Mouse (Mus musculus) hindbrain, embryonic 14.5 days (tissue): ENCODE results near the gene Mrnip. TPM values are rescaled to one million over a fixed set of nuclear protein-coding genes. Genes with fewer than 3 reads are reported as not detected.

Experiments used
- ATAC-seq: fragments of 200-750 bp; cut with Nextera tagmentation; 2 replicates; pipeline ENCODE4 v1.8.0; 2017; ENCODE audit warnings: moderate number of reproducible peaks, mild to moderate bottlenecking, moderate TSS enrichment, moderate library complexity; ENCODE audit not compliant: low FRiP score
- DNase-seq: peaks from one replicate; pipeline ENCODE4 v3.0.0-alpha.2; 2015; ENCODE audit warnings: low spot score
- H3K27ac ChIP-seq: fragments of 300-500 bp; sonication (generic); 2 replicates; pipeline ENCODE4 v1.5.1; 2014; ENCODE audit warnings: mild to moderate bottlenecking, moderate library complexity
- H3K27me3 ChIP-seq: fragments of 300-500 bp; sonication (generic); 2 replicates; pipeline ENCODE4 v1.6.1; 2014; ENCODE audit warnings: mild to moderate bottlenecking, low read length, mixed read lengths; ENCODE audit not compliant: control insufficient read depth, insufficient read depth
- H3K36me3 ChIP-seq: fragments of 300-500 bp; sonication (generic); replicated peaks from 2 replicates; pipeline ENCODE4 v1.6.1; 2014; ENCODE audit not compliant: control insufficient read depth, insufficient read depth
- H3K4me1 ChIP-seq: fragments of 300-500 bp; sonication (generic); replicated peaks from 2 replicates; pipeline ENCODE4 v1.6.1; 2014; ENCODE audit warnings: antibody characterized with exemption, low read length, mixed read lengths; ENCODE audit not compliant: control insufficient read depth, insufficient read depth
- H3K4me2 ChIP-seq: fragments of 300-500 bp; sonication (generic); replicated peaks from 2 replicates; pipeline ENCODE4 v1.6.1; 2014; ENCODE audit warnings: mild to moderate bottlenecking, moderate library complexity
- H3K4me3 ChIP-seq: fragments of 300-500 bp; sonication (generic); replicated peaks from 2 replicates; pipeline ENCODE4 v1.5.1; 2014; ENCODE audit warnings: mild to moderate bottlenecking, low read length
- H3K9ac ChIP-seq: fragments of 300-500 bp; sonication (generic); 2 replicates; pipeline ENCODE4 v1.6.1; 2014
- H3K9me3 ChIP-seq: fragments of 300-500 bp; sonication (generic); 2 replicates; pipeline ENCODE4 v1.6.1; 2016; ENCODE audit warnings: low read length; ENCODE audit not compliant: control insufficient read depth
- WGBS: fragments of 180-500 bp; shearing (Covaris S2); extraction: QIAGEN DNeasy Blood & Tissue Kit; methylation state at CpG from one replicate; pipeline ENCODE4 v1.1.7; 2014; 5-methylcytosine and 5-hydroxymethylcytosine counted together
- polyA plus RNA-seq: library from polyadenylated mRNA; unstranded; fragments of >200 nt; fragmentation: Nextera tagmentation; extraction: Ambion mirVana; gene quantifications from 2 replicates; pipeline ENCODE4 v1.2.1, GENCODE M21; 2014

The Mrnip gene
- polyA plus RNA-seq, 1 experiment from 2014 or later, result 37.7 TPM

GRCm38 (mm10) chr11:50194793-50195192, 20.5 kb downstream of the Mrnip start:
- Histone ChIP-seq H3K27ac (no peak overlapping the region), H3K4me1 (no peaks in the 10 kb centered on the region), H3K9ac (no peak overlapping the region), H3K27me3 (no peaks in the 10 kb centered on the region), H3K4me3 (no peak overlapping the region), H3K36me3 (peaks cover 57% of the 10 kb centered on the region), H3K4me2 (no peak overlapping the region), H3K9me3 (no peaks in the 10 kb centered on the region)
- ATAC-seq, result no peak
- WGBS, result 89% methylated on average over 4 of the region's 4 CpGs
- no peak for DNase-seq

DNA sequence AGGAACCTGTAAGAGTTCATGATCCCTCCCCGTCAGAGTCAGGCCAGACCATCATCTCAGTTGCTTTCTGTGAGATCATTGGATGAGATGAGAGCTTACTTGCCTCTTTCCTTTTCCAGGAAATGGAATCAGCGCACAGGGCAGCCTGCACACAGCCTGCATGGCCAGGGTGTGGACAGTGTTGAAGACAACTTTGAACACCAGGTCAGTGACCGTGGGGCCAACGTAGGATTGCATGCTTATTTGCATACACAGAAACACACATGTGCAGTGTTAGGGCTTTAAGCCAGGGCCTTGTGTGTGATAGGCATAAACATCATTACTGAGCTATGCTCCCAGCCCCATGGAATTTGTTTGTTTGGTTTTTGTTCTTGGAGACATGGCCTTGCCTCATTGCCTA, 23.3 kb downstream of the Mrnip start:
- peaks cover 82% of the 10 kb centered on the region for H3K36me3 ChIP-seq
- no peak overlapping the region for H3K4me3 ChIP-seq
- DNase-seq (no peak), ATAC-seq (no peak)
- H3K4me1 ChIP-seq, result no peaks in the 10 kb centered on the region
- no peaks in the 10 kb centered on the region for H3K9me3 ChIP-seq
- H3K27ac ChIP-seq, result no peak overlapping the region
- H3K4me2 ChIP-seq, result no peak overlapping the region
- H3K9ac ChIP-seq, result no peak overlapping the region
- no peaks in the 10 kb centered on the region for H3K27me3 ChIP-seq
- WGBS, result 88% methylated on average over 4 of the region's 4 CpGs

GRCm38 (mm10) chr11:50198219-50198846, 24.1 kb downstream of the Mrnip start:
- Histone ChIP-seq H3K9me3 (no peaks in the 10 kb centered on the region), H3K9ac (no peak overlapping the region), H3K27me3 (no peaks in the 10 kb centered on the region), H3K4me1 (no peaks in the 10 kb centered on the region), H3K4me2 (no peak overlapping the region), H3K36me3 (peaks cover 84% of the 10 kb centered on the region), H3K4me3 (no peak overlapping the region), H3K27ac (no peak overlapping the region)
- WGBS, result 93% methylated on average over 3 of the region's 5 CpGs
- DNase-seq, result no peak
- no peak for ATAC-seq

DNA sequence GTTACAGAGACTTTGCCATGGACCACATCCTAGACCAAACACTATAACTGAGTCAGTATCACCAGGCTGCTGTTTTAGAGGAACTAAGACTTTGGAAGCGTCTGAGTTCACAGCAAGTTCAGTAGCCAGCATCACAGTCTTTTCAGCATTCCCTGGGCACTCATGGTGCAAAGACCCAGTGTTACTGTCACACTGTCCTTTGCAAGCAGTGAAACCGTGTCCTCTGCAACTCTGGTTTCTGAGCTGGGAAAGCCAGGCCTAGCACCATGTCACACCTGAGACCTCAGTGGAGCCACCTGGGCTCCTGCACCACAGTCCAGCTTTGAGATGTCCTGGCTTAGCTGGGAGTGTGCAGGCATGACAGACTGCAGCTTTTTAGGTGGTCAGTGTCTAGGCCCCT, 24.7 kb downstream of the Mrnip start:
- H3K4me3 ChIP-seq, result no peak overlapping the region
- WGBS, result 95% methylated on average over 2 of the region's 2 CpGs
- ATAC-seq (no peak), DNase-seq (no peak)
- no peaks in the 10 kb centered on the region for H3K9me3 ChIP-seq
- H3K4me1 ChIP-seq, result no peaks in the 10 kb centered on the region
- H3K27me3 ChIP-seq, result no peaks in the 10 kb centered on the region
- H3K36me3 ChIP-seq, result peaks cover 84% of the 10 kb centered on the region
- H3K4me2 ChIP-seq, result no peak overlapping the region
- H3K9ac ChIP-seq, result no peak overlapping the region
- no peak overlapping the region for H3K27ac ChIP-seq

- DNase-seq (no peak), ATAC-seq (no peak)
- Histone ChIP-seq H3K36me3 (peaks cover 100% of the 10 kb centered on the region), H3K9ac (no peak overlapping the region), H3K9me3 (no peaks in the 10 kb centered on the region), H3K4me1 (no peaks in the 10 kb centered on the region), H3K4me3 (no peak overlapping the region), H3K27me3 (no peaks in the 10 kb centered on the region), H3K27ac (no peak overlapping the region), H3K4me2 (no peak overlapping the region)
- WGBS, result 79% methylated on average over 8 of the region's 8 CpGs
These were observed 26.4 kb downstream of the Mrnip start for GRCm38 (mm10) chr11:50200613-50201012.

DNA sequence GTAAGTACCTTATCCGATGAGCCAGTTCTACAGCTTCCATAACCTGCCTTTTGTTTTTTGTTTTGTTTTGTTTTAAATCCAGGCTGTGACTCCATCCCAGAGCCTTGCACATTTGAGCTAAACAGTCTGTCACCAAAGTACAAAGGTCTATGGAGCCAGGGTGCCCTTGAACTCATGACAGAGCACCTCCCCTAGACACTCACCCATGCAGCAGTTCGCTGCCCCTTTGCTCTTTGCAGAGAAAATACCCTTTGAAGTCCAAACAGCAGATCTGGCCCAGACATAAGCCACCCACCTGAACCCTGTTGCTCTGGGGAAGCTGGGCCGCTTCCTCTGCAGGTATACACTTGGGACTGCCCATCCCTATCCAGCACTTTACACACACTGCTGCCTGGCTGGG, 27.3 kb downstream of the Mrnip start:
- ATAC-seq, result no peak
- Histone ChIP-seq H3K27me3 (no peaks in the 10 kb centered on the region), H3K27ac (no peak overlapping the region), H3K9ac (no peak overlapping the region), H3K9me3 (no peaks in the 10 kb centered on the region), H3K36me3 (peaks cover 100% of the 10 kb centered on the region), H3K4me1 (no peaks in the 10 kb centered on the region), H3K4me3 (no peak overlapping the region), H3K4me2 (no peak overlapping the region)
- 90% methylated on average over 3 of the region's 3 CpGs for WGBS
- no peak for DNase-seq

DNA sequence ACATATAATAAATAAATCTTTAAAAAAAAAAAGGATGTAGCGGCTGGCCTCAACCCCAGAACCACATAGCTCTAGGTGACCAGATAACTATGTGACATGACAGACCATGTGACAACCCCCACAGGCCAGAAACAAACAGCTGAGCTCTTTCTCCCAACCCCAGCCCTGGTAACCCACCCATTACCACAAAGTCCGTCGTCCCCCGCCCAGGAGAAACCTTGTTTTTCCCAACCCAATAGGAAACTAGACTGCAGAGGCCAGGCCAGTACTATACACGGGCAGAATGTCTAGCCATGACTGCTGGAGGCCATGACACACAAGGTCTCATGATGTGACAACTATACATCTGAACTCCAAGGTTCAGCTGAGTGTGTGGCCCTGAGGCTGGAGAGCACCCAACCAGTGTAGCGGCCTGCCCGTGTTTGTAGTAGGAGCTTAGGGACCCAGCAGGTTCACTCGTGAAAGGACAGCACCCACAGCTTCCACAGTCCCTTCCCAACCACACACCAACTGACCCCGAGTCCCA, 29.1 kb downstream of the Mrnip start:
- DNase-seq, result no peak
- H3K4me1 ChIP-seq, result 0 out of 2 replicates have a peak, but pooled peaks cover 3% of the 10 kb centered on the region
- H3K9ac ChIP-seq, result no peak overlapping the region
- no peak overlapping the region for H3K27ac ChIP-seq
- no peaks in the 10 kb centered on the region for H3K27me3 ChIP-seq
- no peak overlapping the region for H3K4me3 ChIP-seq
- WGBS, result 95% methylated on average over 9 of the region's 9 CpGs
- no peak overlapping the region for H3K4me2 ChIP-seq
- peaks cover 93% of the 10 kb centered on the region for H3K36me3 ChIP-seq
- no peaks in the 10 kb centered on the region for H3K9me3 ChIP-seq
- ATAC-seq, result no peak

- no peaks in the 10 kb centered on the region for H3K9me3 ChIP-seq
- ATAC-seq (no peak), DNase-seq (no peak)
- H3K27ac ChIP-seq, result no peak overlapping the region
- no peak overlapping the region for H3K4me2 ChIP-seq
- no peak overlapping the region for H3K4me3 ChIP-seq
- H3K9ac ChIP-seq, result no peak overlapping the region
- peaks cover 72% of the 10 kb centered on the region for H3K36me3 ChIP-seq
- WGBS, result 94% methylated on average over 3 of the region's 3 CpGs
- H3K27me3 ChIP-seq, result no peaks in the 10 kb centered on the region
- H3K4me1 ChIP-seq, result peaks cover 13% of the 10 kb centered on the region
These were observed 31.2 kb downstream of the Mrnip start for GRCm38 (mm10) chr11:50205434-50205833.

- Histone ChIP-seq H3K36me3 (peaks cover 66% of the 10 kb centered on the region), H3K27ac (no peak overlapping the region), H3K4me3 (no peak overlapping the region), H3K4me2 (no peak overlapping the region), H3K9ac (no peak overlapping the region), H3K4me1 (peaks cover 16% of the 10 kb centered on the region), H3K27me3 (no peaks in the 10 kb centered on the region), H3K9me3 (no peaks in the 10 kb centered on the region)
- DNase-seq (no peak), ATAC-seq (no peak)
- 96% methylated on average over 2 of the region's 2 CpGs for WGBS
These were observed 31.8 kb downstream of the Mrnip start for GRCm38 (mm10) chr11:50206037-50206436.

GRCm38 (mm10) chr11:50207344-50207743, 33.1 kb downstream of the Mrnip start:
- Histone ChIP-seq H3K27ac (no peak overlapping the region), H3K4me3 (no peak overlapping the region), H3K36me3 (peaks cover 53% of the 10 kb centered on the region), H3K4me1 (peaks cover 19% of the 10 kb centered on the region), H3K9ac (no peak overlapping the region), H3K9me3 (no peaks in the 10 kb centered on the region), H3K27me3 (no peaks in the 10 kb centered on the region), H3K4me2 (no peak overlapping the region)
- DNase-seq, result no peak
- no peak for ATAC-seq
- WGBS, result 96% methylated on average over 14 of the region's 14 CpGs
